Mouse (Mus musculus) heart, embryonic 13.5 days (tissue): ENCODE results near the gene Cwc25. TPM values are rescaled to one million over a fixed set of nuclear protein-coding genes. Genes with fewer than 3 reads are reported as not detected.
"Not testable (repeated sequence)": the region's sequence is repeated elsewhere in the genome, so short reads cannot be mapped to it uniquely, and the experiment has no call there.

Experiments used
- ATAC-seq: fragments of 200-750 bp; cut with Nextera tagmentation; 2 replicates; pipeline ENCODE4 v1.8.0; 2017; ENCODE audit warnings: moderate TSS enrichment; ENCODE audit not compliant: insufficient number of reproducible peaks, low FRiP score, low TSS enrichment; ENCODE audit errors: extremely low read depth
- H3K27ac ChIP-seq: fragments of 300-500 bp; sonication (generic); replicated peaks from 2 replicates; pipeline ENCODE4 v1.5.1; 2015; ENCODE audit warnings: moderate library complexity, mild to moderate bottlenecking, inconsistent platforms
- H3K27me3 ChIP-seq: fragments of 300-500 bp; sonication (generic); replicated peaks from 2 replicates; pipeline ENCODE4 v1.6.1; 2015; ENCODE audit warnings: mild to moderate bottlenecking, inconsistent platforms
- H3K36me3 ChIP-seq: fragments of 300-500 bp; sonication (generic); 2 replicates; pipeline ENCODE4 v1.6.1; 2015; ENCODE audit warnings: mild to moderate bottlenecking, inconsistent platforms
- H3K4me1 ChIP-seq: fragments of 300-500 bp; sonication (generic); 2 replicates; pipeline ENCODE4 v1.6.1; 2015; ENCODE audit warnings: inconsistent platforms
- H3K4me2 ChIP-seq: fragments of 300-500 bp; sonication (generic); 2 replicates; pipeline ENCODE4 v1.6.1; 2015; ENCODE audit warnings: inconsistent platforms, mild to moderate bottlenecking, moderate library complexity
- H3K4me3 ChIP-seq: fragments of 300-500 bp; sonication (generic); 2 replicates; pipeline ENCODE4 v1.5.1; 2015; ENCODE audit warnings: moderate library complexity, mild to moderate bottlenecking, inconsistent platforms
- H3K9ac ChIP-seq: fragments of 300-500 bp; sonication (generic); 2 replicates; pipeline ENCODE4 v1.6.1; 2015; ENCODE audit warnings: inconsistent platforms, mild to moderate bottlenecking, moderate library complexity
- H3K9me3 ChIP-seq: fragments of 300-500 bp; sonication (generic); 2 replicates; pipeline ENCODE4 v1.6.1; 2016; ENCODE audit warnings: inconsistent platforms
- WGBS: fragments of 180-500 bp; shearing (Covaris S2); methylation state at CpG from one replicate; pipeline ENCODE4 v1.1.7; 2015; ENCODE audit warnings: mixed read lengths; 5-methylcytosine and 5-hydroxymethylcytosine counted together
- polyA plus RNA-seq: library from polyadenylated mRNA; unstranded; fragments of >200 nt; fragmentation: Nextera tagmentation; extraction: Ambion mirVana; gene quantifications from 2 replicates; pipeline ENCODE4 v1.2.1, GENCODE M21; 2015

Cwc25 gene
- polyA plus RNA-seq, 1 experiment from 2014 or later, result 10.2 TPM

DNA sequence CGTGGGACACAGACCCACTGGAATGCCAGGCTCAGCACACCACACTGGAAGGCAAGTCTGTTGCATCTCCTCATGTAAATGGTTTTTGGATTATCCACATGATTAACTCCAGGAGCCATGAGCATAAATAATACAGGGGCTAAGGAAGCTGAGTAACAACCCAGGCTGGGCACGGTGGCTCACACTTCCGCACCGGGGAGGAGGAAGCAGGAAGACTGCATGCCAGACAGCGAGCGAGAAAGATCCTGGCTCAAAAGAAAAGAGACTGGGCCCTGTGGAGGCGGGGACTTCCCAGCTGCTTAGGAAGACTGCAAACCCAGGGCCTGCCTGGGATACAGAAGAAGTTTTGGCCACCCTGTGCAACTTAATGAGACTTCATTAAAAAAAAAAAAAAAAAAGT, 26.2 kb downstream of the Cwc25 start:
- Histone ChIP-seq H3K27me3 (no peaks in the 10 kb centered on the region), H3K36me3 (peaks cover 10% of the 10 kb centered on the region), H3K27ac (peak overlapping the region; percentile 48), H3K4me1 (peaks cover 29% of the 10 kb centered on the region), H3K9me3 (0 out of 2 replicates have a peak, but pooled peaks cover 2% of the 10 kb centered on the region), H3K4me2 (no peak overlapping the region; the same call in 1 of the 2 replicates), H3K9ac (peak overlapping the region; percentile 50), H3K4me3 (no peak overlapping the region)
- WGBS, result 46% methylated on average over 7 of the region's 7 CpGs
- no peak for ATAC-seq

DNA sequence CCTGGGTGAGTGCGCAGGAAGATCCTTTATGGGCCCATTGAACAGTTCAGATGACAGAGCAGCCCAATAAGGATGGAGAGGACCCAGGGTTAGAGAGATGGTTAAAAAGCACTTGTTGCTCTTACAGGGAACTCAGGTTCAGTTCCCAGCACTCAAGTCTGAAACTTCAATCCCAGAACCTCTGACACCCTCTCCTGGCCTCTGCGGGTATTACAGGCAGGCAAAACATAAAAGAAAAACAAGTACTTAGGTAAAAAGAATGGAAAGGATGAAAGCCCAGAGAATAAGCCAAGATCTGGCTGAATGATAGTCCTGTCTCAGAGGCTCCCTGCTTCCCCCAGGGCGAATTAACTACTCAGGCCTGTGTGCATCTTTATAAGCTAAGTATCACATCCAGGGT, 27.2 kb downstream of the Cwc25 start:
- Histone ChIP-seq H3K4me3 (no peak overlapping the region), H3K9me3 (0 out of 2 replicates have a peak, but pooled peaks cover 2% of the 10 kb centered on the region), H3K4me2 (no peak overlapping the region), H3K27ac (no peak overlapping the region), H3K27me3 (no peaks in the 10 kb centered on the region), H3K4me1 (peaks cover 31% of the 10 kb centered on the region), H3K9ac (no peak overlapping the region), H3K36me3 (peaks cover 10% of the 10 kb centered on the region)
- ATAC-seq, result no peak
- 84% methylated on average over 3 of the region's 3 CpGs for WGBS

DNA sequence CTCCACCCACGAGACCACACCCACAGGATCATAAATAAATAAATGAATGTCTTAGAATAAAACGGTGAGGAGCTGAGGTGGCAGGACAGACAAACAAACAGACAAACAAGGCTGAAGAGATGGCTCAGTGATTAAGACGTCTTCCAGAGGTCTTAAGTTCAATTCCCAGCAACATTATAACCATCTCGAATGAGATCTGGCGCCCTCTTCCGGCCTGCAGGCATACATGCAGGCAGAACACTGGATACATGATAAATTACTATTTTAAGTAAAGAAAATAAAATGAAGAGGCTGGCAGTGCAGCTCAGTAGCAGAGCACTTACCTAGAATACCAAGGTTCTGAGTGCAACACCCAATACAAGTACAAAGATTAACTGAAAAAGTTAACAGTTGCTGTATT, 27.7 kb downstream of the Cwc25 start:
- Histone ChIP-seq H3K27me3 (no peaks in the 10 kb centered on the region), H3K4me1 (peaks cover 33% of the 10 kb centered on the region), H3K4me2 (no peak overlapping the region), H3K9ac (no peak overlapping the region), H3K9me3 (0 out of 2 replicates have a peak, but pooled peaks cover 2% of the 10 kb centered on the region), H3K27ac (no peak overlapping the region), H3K36me3 (peaks cover 10% of the 10 kb centered on the region), H3K4me3 (no peak overlapping the region)
- ATAC-seq, result no peak
- 54% methylated on average over 6 of the region's 6 CpGs for WGBS

DNA sequence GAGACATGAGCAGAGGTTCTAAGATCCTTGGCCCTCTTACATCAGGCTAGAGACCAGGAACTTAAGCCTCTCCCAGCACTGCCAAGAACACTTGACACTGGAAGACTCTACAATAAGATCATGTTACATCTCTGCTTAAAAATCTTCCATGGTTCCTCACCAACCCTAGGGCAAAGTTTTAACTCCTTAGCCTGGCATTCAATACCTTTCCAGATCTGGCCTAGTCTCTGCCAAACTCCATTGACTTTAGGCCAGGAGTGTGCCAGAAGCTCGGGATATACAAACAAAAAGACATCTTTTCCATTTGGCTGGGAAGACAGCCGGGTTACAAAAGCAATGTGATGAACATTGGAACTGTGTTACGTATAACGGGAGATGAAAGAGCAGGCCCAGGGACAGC, 28.8 kb downstream of the Cwc25 start:
- H3K36me3 ChIP-seq, result peaks cover 10% of the 10 kb centered on the region
- H3K27ac ChIP-seq, result 0 out of 2 replicates have a peak overlapping the region, but pooled peaks have one; percentile 0
- no peak overlapping the region for H3K9ac ChIP-seq
- 0 out of 2 replicates have a peak, but pooled peaks cover 2% of the 10 kb centered on the region for H3K9me3 ChIP-seq
- ATAC-seq, result no peak
- no peaks in the 10 kb centered on the region for H3K27me3 ChIP-seq
- H3K4me3 ChIP-seq, result no peak overlapping the region
- 73% methylated on average over 4 of the region's 4 CpGs for WGBS
- peaks cover 25% of the 10 kb centered on the region for H3K4me1 ChIP-seq
- H3K4me2 ChIP-seq, result no peak overlapping the region

DNA sequence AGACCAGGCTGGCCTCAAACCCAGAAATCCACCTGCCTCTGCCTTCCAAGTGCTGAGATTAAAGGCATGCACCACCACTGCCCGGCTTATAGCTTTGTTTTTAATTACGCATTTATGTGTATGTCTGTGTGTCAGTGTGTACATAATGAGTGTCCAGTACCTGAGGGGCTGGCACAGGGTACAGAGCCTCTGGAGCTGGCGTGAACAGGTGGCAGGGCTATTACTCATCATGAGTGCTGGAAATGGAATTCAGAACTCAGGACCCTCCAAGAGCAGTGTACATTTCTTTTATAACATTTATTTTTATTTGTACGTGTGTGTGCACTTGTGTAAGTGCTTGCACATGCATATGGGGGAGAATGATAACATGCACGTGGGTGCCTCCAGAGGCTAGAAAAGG, 29.7 kb downstream of the Cwc25 start:
- H3K4me1 ChIP-seq, result peaks cover 18% of the 10 kb centered on the region
- no peak overlapping the region for H3K4me2 ChIP-seq
- WGBS, result 85% methylated on average over 5 of the region's 5 CpGs
- no peak overlapping the region for H3K4me3 ChIP-seq
- H3K9me3 ChIP-seq, result 0 out of 2 replicates have a peak, but pooled peaks cover 2% of the 10 kb centered on the region
- no peak overlapping the region for H3K27ac ChIP-seq
- no peak for ATAC-seq
- H3K9ac ChIP-seq, result no peak overlapping the region
- no peaks in the 10 kb centered on the region for H3K27me3 ChIP-seq
- H3K36me3 ChIP-seq, result peaks cover 17% of the 10 kb centered on the region

DNA sequence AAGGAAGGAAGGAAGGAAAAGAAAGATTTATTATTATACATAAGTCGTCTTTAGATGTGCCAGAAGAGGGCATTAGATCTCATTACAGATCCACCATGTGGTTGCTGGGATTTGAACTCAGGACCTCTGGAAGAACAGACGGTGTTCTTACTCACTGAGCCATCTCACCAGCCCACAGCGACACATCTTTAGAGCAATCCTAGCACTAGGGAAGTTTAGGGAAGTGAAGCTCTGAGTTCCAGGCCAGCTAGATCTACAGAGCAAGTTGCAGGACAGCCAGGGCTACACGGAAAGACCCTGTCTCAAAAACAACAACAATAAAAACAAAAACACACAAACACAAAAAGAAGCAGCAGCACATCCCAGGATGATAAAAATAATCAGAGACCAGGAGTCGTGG, 31.5 kb downstream of the Cwc25 start:
- not testable (repeated sequence) for ATAC-seq
- 78% methylated on average over 5 of the region's 5 CpGs for WGBS

DNA sequence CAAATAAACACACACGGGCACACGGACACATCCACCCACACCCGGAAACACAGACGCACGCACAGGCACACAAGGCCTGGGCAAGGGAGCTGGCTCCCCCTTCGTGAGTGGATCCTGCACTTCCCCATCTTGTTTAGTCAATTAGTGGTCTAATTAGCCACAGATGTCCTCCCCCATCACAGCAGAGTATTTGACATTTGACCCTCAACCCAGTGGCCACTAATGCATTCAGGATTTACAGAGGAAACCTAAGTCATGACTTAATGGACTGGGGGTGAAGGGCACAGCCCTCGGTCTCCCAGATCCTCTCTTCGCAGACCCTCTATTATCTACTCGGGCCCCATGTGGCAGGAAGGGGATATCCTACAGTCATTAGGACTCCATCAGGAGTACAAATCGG, 32.7 kb downstream of the Cwc25 start:
- Histone ChIP-seq H3K4me1 (peaks cover 12% of the 10 kb centered on the region), H3K27me3 (no peaks in the 10 kb centered on the region), H3K4me2 (no peak overlapping the region), H3K4me3 (no peak overlapping the region), H3K9me3 (no peaks in the 10 kb centered on the region), H3K9ac (no peak overlapping the region), H3K36me3 (peaks cover 39% of the 10 kb centered on the region), H3K27ac (no peak overlapping the region)
- WGBS, result 43% methylated on average over 10 of the region's 10 CpGs
- ATAC-seq, result no peak

More for the DNA sequence above, 31.5 kb downstream of the Cwc25 start:
- H3K9me3 ChIP-seq, H3K9ac ChIP-seq, H3K4me3 ChIP-seq, H3K4me2 ChIP-seq, H3K27ac ChIP-seq, H3K27me3 ChIP-seq, H3K4me1 ChIP-seq: not testable (repeated sequence)
- H3K36me3 ChIP-seq, result peaks cover 33% of the 10 kb centered on the region

DNA sequence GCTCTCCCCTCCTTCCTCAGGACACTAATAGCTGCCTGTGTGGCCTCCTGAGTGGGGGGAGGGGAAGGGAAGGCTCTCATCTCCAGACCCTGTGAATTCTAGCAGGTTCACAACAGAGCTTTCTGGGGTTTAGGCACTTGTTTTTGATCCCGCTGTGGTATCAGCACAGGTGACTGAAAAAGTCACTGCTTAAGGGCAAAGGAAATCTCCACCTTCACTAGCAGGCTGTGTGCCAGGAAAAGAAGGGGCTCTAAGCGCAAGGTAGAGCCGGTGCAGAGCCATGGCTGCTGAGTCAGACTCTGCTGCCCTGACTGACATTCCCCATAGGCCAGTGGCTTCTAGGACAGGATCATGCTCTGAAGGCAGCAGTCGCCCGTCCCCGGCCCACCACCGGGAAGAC, 37.6 kb downstream of the Cwc25 start:
- Histone ChIP-seq H3K4me3 (no peak overlapping the region), H3K9me3 (no peaks in the 10 kb centered on the region), H3K27me3 (no peaks in the 10 kb centered on the region), H3K4me2 (no peak overlapping the region), H3K36me3 (peaks cover 88% of the 10 kb centered on the region), H3K4me1 (peaks cover 14% of the 10 kb centered on the region), H3K27ac (no peak overlapping the region), H3K9ac (no peak overlapping the region)
- no peak for ATAC-seq
- WGBS, result 65% methylated on average over 7 of the region's 7 CpGs

DNA sequence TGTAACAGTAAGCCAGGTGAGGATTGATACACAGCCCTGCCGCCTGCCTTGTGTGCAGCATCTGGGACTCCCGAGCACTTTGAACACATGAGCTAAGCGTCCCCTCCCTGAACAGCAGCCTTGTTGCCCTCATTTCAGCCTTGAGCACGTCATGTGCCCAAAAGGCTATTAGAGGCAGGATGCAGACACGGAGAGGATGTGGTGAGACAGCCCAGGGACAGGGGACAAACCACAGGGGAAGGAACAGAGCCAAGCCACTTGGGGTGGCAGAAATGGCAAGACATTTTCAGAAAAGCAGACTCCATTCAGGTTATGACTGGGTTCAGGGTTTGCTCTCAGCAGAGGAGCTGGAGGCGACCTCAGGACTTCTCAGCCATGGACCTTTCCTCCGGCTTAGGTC, 38.0 kb downstream of the Cwc25 start:
- H3K4me3 ChIP-seq, result no peak overlapping the region
- 71% methylated on average over 7 of the region's 7 CpGs for WGBS
- no peak overlapping the region for H3K27ac ChIP-seq
- H3K9me3 ChIP-seq, result no peaks in the 10 kb centered on the region
- no peaks in the 10 kb centered on the region for H3K27me3 ChIP-seq
- H3K9ac ChIP-seq, result peak overlapping the region; percentile 52; the same call in 1 of the 2 replicates
- peaks cover 12% of the 10 kb centered on the region; the same call in 1 of the 2 replicates for H3K4me1 ChIP-seq
- no peak overlapping the region for H3K4me2 ChIP-seq
- H3K36me3 ChIP-seq, result peaks cover 93% of the 10 kb centered on the region
- no peak for ATAC-seq

DNA sequence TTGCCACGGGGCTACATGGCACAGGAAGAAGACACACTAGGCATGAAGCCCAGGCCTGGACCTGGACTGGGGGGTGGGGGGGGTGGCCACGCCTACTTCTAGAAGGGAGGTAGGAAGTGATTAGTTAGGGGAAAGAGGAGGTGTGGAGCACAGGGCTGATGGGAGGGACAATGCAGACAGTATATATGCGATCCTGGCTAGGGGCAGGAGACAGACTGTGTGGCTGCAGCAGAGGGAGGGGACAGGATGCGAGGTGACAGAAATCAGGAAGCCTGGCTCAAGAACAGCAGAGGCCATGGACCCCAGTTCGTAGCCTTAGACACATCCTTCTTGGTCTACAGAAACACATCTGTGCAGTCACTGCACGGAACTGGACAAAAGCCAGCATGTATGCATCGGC, 42.6 kb downstream of the Cwc25 start:
- H3K27ac ChIP-seq, result 0 out of 2 replicates have a peak overlapping the region, but pooled peaks have one; percentile 12
- WGBS, result 73% methylated on average over 7 of the region's 7 CpGs

DNA sequence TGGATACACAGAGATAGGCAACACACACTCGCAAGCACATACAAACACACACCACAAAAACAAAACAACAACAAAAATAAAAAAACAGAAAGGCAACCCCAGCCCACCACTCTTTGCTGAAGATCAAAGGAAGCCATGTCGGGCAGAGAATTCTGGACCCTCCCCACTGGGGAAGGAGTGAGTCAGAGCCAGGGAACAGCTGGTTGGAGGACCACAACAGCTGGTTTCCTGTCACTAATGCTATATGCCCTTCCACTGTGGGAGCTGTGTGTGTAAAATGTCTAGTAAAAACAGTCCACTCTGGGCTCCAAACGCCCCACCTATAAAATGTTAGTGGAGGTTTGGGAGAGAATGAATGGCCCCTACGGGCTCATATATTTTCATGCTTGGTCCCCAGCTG, 45.0 kb downstream of the Cwc25 start:
- H3K4me2 ChIP-seq, result no peak overlapping the region
- H3K36me3 ChIP-seq, result peaks cover 94% of the 10 kb centered on the region
- no peak overlapping the region for H3K27ac ChIP-seq
- no peak overlapping the region for H3K9ac ChIP-seq
- H3K4me1 ChIP-seq, result peaks cover 8% of the 10 kb centered on the region
- WGBS, result 88% methylated on average over 4 of the region's 4 CpGs
- no peaks in the 10 kb centered on the region for H3K27me3 ChIP-seq
- H3K9me3 ChIP-seq, result peaks cover 6% of the 10 kb centered on the region; the same call in 1 of the 2 replicates
- ATAC-seq, result no peak
- no peak overlapping the region for H3K4me3 ChIP-seq

More for the DNA sequence above, 42.6 kb downstream of the Cwc25 start:
- peaks cover 6% of the 10 kb centered on the region; the same call in 1 of the 2 replicates for H3K9me3 ChIP-seq
- no peak overlapping the region for H3K4me3 ChIP-seq
- no peak overlapping the region for H3K4me2 ChIP-seq
- no peak for ATAC-seq
- peaks cover 10% of the 10 kb centered on the region; the same call in 1 of the 2 replicates for H3K4me1 ChIP-seq
- H3K27me3 ChIP-seq, result no peaks in the 10 kb centered on the region
- H3K9ac ChIP-seq, result no peak overlapping the region
- H3K36me3 ChIP-seq, result peaks cover 98% of the 10 kb centered on the region

DNA sequence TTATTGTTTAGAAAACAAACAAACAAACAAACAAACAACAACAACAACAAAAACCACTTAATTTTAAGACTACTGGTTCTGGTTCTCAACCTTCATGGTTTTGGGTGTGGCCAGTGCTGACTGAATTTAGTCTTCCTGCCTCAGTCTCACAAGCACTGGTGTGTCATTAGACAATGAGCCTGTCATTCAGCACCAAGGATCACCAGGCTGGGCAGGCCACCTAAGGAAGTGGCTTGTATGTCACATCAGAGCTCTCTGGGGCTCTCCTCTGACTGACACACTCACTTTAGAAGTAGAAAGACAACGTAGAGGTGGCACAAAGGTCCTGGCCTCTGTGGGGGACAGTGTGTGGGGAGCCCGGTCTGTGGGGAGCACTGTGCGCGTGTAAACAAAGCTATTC, 47.3 kb downstream of the Cwc25 start:
- no peak overlapping the region for H3K4me2 ChIP-seq
- WGBS, result 70% methylated on average over 4 of the region's 4 CpGs
- ATAC-seq, result no peak
- H3K4me3 ChIP-seq, result no peak overlapping the region
- peaks cover 21% of the 10 kb centered on the region for H3K4me1 ChIP-seq
- H3K9me3 ChIP-seq, result peaks cover 6% of the 10 kb centered on the region; the same call in 1 of the 2 replicates
- H3K27ac ChIP-seq, result no peak overlapping the region
- H3K9ac ChIP-seq, result no peak overlapping the region
- H3K27me3 ChIP-seq, result no peaks in the 10 kb centered on the region
- H3K36me3 ChIP-seq, result peaks cover 85% of the 10 kb centered on the region
